Mouse (Mus musculus): Measurements from ENCODE around the gene Olfr975. TPM values are rescaled to one million over a fixed set of nuclear protein-coding genes. Genes with fewer than 3 reads are reported as not detected.

The Olfr975 gene
- 0.04 and 0.09 TPM in 2 replicates for polyA plus RNA-seq (2012; rRNA removed)

GRCm38 (mm10) chr9:39951946-39952345 lies at the start of gene Olfr975:
Olfr975 (minus strand) TSS chr9:39952046.

DNA sequence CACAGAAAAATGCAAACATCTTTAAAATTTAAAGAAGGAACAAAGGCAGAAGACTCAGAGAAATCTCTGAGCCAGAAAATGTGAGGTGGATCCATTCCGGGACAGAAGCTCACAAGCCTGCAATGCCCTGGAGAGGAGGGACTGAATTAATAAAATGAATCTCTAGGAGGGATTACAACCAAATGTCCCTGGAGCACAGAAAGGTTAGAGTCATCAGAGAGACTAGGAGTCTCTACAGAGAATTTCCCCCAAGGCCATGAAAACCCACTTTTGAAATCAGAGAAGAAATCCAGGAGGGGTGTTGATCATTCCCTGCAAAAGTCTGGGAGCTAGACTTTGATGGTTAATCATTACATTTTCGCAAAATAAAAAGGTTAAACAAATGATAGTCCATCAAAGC lies 40.0 kb upstream of the Olfr975 start, which contains the start of gene Olfr978:
Gene Olfr978, plus strand, starts transcription at position 301 of the 400 bp plus-strand sequence.

DNA sequence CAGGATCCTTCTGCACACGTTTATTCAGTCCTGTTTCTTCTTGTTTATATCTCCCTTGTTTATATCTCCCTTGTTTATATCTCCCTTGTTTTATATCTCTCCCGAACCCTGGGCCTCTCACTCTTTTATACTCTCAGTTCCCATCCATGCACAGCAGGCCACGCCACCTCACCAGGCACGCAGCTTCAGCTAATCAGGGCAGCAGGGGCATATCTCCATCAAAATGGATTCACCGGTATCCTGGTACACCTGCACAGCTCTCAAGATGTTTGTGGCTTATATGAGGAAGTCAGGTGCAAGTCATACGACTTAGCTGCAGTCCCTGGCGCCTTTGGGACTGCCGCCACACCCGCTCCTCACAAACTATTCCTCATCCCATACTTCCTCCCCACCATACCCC lies 9.2 kb upstream of the Olfr975 start, which contains the start of gene Olfr976:
Gene Olfr976, minus strand, starts transcription at position 101 of the 400 bp plus-strand sequence.

GRCm38 (mm10) chr9:39937201-39937600 lies 14.6 kb downstream of the Olfr975 start, which contains the start of gene Olfr974:
Olfr974 (plus strand) TSS chr9:39937501.

GRCm38 (mm10) chr9:39907036-39907435 lies 44.8 kb downstream of the Olfr975 start, which contains the start of gene Olfr229:
Olfr229 (plus strand) TSS chr9:39907336.

Other genes starting within 250 kb of the Olfr975 start
- gene Olfr149, start 244.9 kb downstream of the Olfr975 start, polyA plus RNA-seq (2012; rRNA removed) = not detected in 2 replicates
- not detected in 2 replicates for gene Olfr965, start 240.7 kb downstream of the Olfr975 start, polyA plus RNA-seq (2012; rRNA removed)
- gene Olfr150, start 221.1 kb downstream of the Olfr975 start, polyA plus RNA-seq (2012; rRNA removed) = not detected in 2 replicates
- gene Olfr967, start 205.8 kb downstream of the Olfr975 start, polyA plus RNA-seq (2012; rRNA removed) = not detected in 2 replicates
- not detected in 2 replicates for gene Olfr968, start 168.8 kb downstream of the Olfr975 start, polyA plus RNA-seq (2012; rRNA removed)
- not detected in 2 replicates for gene Olfr969, start 161.1 kb downstream of the Olfr975 start, polyA plus RNA-seq (2012; rRNA removed)
- not detected in 2 replicates for gene Olfr970, start 143.2 kb downstream of the Olfr975 start, polyA plus RNA-seq (2012; rRNA removed)
- gene Olfr971, start 115.2 kb downstream of the Olfr975 start, polyA plus RNA-seq (2012; rRNA removed) = not detected in 2 replicates
- not detected in 2 replicates for gene Olfr972, start 85.6 kb downstream of the Olfr975 start, polyA plus RNA-seq (2012; rRNA removed)
- gene Olfr229, start 44.7 kb downstream of the Olfr975 start, polyA plus RNA-seq (2012; rRNA removed) = not detected in 2 replicates
- gene Olfr974, start 14.5 kb downstream of the Olfr975 start, polyA plus RNA-seq (2012; rRNA removed) = not detected in 2 replicates
- not detected in 2 replicates for gene Olfr976, start 9.1 kb upstream of the Olfr975 start, polyA plus RNA-seq (2012; rRNA removed)
- gene Olfr978, start 40.1 kb upstream of the Olfr975 start, polyA plus RNA-seq (2012; rRNA removed) = not detected in 2 replicates
- gene Olfr979, start 51.4 kb upstream of the Olfr975 start, polyA plus RNA-seq (2012; rRNA removed) = not detected in 2 replicates
- gene Olfr980, start 57.5 kb upstream of the Olfr975 start, polyA plus RNA-seq (2012; rRNA removed) = not detected in 2 replicates
- not detected in 2 replicates for gene Olfr981, start 69.4 kb upstream of the Olfr975 start, polyA plus RNA-seq (2012; rRNA removed)
- not detected in 2 replicates for gene Olfr982, start 121.8 kb upstream of the Olfr975 start, polyA plus RNA-seq (2012; rRNA removed)
- not detected in 2 replicates for gene Olfr983, start 141.5 kb upstream of the Olfr975 start, polyA plus RNA-seq (2012; rRNA removed)
- not detected in 2 replicates for gene Olfr984, start 162.2 kb upstream of the Olfr975 start, polyA plus RNA-seq (2012; rRNA removed)
- gene Olfr985, start 178.1 kb upstream of the Olfr975 start, polyA plus RNA-seq (2012; rRNA removed) = not detected in 2 replicates
- gene Tmem225, start 196.1 kb upstream of the Olfr975 start, polyA plus RNA-seq (2012; rRNA removed) = not detected in 2 replicates
- gene Olfr986, start 228.9 kb upstream of the Olfr975 start, polyA plus RNA-seq (2012; rRNA removed) = not detected in 2 replicates
- 8.5 and 8.9 TPM in 2 replicates for gene Zfp202, start 240.3 kb upstream of the Olfr975 start, polyA plus RNA-seq (2012; rRNA removed)

All from central nervous system, embryonic 18 days (tissue).